Mouse (Mus musculus): ENCODE results near the gene Runx3.
"Not testable (repeated sequence)": the region's sequence is repeated elsewhere in the genome, so short reads cannot be mapped to it uniquely, and the experiment has no call there.

The Runx3 gene

DNA sequence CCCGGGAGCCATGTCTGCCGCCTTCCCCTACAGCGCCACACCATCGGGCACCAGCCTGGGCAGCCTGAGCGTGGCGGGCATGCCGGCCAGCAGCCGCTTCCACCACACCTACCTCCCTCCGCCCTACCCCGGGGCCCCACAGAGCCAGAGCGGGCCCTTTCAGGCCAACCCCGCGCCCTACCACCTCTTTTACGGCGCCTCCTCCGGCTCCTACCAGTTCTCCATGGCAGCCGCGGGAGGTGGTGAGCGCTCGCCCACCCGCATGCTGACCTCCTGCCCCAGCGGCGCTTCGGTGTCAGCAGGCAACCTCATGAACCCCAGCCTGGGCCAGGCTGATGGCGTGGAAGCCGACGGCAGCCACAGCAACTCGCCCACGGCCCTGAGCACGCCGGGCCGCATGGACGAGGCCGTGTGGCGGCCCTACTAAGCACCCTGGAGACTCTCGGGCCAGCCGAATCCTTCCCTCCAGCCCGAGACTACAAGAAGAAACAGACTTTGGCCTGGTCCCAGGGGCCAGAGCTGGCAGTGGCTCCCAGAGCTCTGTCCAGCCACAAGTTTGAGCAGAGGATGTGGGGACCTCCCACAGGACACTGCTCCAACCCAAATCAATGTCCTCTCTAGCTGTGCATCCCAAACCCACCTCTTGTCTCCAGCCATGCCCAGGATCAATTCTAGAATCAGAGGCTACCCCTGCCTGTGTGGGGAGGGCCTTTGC is 55.1 kb downstream of the Runx3 start:
- DNase-seq, result peak; percentile 68

DNA sequence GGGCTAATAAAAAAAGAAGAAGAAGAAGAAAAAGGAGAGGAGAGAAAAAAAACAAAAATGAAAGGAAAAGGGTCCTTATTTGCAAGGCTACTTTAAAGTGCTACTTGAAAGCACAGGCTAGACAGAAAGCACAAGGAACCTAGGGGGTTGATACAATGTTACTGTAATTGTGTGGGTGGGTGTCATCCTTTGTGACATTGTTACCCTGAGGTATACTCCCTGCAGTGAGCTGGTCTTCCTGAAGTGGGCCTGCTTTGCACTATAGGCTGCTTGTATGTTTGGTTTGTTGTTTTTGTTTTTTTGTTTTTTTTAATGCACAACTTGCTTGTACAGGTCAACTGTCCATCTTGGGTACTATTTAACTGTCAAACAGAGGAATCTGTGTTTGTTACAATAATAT is 57.1 kb downstream of the Runx3 start:
- DNase-seq, result no peak

DNA sequence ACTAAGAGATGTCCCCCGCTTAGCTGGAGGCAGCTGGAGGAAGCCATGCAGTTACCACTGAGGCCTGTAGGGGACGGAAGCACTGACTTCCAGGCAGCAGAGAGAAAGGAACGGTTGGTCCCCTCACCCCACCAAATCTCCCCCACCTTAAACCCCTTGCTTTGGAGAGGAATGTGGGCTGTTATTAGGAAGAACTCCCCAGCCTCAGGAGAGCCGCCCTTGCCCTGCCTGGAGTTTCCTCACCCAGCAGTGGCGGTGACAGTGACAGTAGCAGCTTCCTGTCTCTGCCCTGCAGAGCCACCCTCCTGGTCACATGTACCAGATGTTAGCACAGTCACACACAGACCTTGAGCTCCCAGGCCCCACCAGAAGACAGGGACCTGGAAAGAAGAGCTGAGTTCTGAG is 58.6 kb downstream of the Runx3 start:
- peak; percentile 48 for DNase-seq

DNA sequence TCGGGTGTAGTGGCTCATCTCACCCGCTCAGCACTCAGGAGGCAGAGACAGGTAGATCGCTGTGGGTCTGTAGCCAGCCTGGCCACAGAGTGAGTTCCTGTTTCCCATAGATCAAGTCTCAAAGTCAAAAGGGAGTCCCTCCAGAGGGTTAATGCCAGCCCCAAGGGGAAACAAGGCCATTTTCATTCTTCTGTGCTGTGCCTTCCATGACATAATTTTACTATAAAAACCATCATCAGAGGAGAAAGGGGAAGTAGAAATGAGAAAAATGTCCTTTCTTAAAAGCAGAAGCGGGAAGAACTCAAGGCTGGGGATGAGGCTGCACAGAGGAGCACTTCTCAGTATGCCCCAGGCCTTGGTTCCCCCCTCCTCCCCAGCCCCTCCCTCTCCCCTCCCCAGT is 61.4 kb downstream of the Runx3 start:
- no peak for DNase-seq

DNA sequence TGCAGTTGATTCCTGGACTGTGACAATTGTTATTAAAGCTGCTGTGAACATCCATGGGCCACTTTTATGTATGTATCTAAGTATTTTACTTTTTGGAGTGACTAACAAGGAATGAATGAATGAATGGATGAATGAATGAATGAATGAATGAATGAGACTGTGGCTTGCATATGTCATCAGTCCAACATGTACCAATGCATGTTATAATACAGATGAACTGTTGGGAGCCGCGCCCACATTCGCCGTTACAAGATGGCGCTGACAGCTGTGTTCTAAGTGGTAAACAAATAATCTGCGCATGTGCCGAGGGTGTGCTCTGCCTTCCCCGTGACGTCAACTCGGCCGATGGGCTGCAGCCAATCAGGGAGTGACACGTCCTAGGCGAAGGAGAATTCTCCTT is 63.8 kb downstream of the Runx3 start:
- not testable (repeated sequence) for DNase-seq

DNA sequence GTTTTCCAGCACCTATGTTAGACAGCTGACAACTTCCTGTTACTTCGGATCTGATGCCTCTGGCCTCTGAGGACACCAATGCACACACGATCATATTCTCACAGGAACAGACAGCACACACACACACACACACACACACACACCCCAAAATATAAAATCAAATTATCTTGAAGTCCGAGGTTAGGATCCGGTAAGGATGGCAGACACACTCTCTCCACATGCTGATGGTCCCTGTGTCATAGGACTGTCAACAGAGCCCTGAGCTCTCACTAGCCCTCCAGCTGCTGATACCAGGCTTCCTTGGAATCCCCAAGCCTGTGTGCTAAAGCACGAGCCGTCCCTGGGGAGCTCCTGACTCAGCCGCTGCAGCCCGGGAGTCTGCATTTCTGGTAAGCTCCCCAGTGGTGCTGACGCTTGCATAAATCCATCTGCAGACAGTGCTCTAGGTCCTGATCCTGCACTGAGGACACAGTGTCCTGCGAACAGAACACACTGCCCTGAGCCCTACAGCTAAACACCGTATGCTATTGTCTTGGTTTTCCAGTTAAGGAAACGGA is 69.1 kb downstream of the Runx3 start:
- DNase-seq, result no peak

DNA sequence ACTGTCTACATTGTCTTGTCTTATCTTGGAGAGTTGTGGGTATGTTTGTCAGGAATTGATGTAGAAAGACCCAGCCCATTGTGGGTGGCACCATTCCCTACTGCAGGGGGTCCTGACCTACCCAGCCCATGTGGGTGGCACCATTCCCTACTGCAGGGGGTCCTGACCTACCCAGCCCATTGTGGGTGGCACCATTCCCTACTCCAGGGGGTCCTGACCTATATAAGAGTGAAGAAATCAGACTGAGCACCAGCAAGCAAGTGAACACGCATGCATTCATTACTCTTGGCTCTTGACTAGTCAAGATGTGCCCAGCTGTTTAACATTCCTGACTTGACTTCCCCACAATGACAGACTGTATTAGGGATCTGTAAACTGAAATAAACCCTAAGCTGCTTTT is 69.9 kb downstream of the Runx3 start:
- DNase-seq, result no peak

DNA sequence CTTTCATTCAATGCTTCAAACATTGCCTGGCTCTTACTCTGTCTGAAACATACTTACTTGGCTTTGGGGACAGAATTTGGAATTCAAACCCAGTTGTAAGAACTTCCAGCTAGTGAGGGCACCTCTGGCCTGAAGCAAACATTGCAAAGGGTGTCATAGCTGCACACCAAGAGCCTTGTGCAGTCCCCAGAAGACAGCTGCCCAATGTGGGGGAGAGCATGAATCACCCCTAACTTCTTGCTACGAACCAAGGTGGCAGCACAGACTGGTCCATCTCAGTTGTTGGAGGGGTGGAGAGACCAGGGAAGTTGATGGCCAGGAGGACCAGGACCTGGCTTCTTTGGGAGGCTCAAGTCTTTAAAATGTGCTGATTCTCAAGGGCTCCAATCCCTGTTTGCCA is 70.7 kb downstream of the Runx3 start:
- no peak for DNase-seq

DNA sequence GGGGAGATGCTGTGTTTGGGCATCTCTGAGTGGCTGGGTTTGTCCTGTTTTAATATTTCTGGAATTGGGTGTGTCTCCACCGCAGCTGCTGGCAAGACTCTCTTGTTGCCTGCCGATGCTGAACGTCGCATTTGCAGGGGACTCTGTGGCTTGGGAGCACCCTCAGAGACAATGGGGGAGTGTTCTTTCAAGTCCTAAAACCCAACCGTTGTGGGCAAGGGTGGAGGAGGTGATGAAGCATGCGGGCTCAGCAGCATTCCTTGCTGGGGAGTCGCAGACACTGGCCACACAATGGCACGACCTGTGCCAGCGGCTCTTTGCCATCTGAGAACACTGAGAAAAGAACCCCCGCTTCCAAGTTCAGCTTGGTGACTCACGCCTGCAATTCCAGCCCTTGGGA is 71.2 kb downstream of the Runx3 start:
- no peak for DNase-seq

DNA sequence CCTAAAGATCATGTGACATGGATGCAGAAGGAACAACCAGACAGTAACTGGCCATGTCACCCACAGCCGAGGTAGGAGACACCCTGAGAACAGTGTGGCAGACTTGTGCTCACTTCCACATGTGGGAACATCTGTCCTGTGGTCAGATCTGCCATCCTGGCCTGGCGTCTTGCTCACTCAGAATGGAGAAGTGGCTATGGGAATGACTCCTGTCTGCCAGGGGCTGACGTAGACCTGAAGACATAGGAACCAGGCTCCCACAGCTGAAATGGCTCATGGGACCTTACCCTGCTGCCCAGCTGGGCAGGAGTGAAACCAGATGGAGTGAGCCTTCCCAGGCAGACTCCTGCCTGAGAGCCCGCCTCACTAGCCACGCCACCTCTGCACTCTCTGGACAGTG is 72.4 kb downstream of the Runx3 start:
- no peak for DNase-seq

DNA sequence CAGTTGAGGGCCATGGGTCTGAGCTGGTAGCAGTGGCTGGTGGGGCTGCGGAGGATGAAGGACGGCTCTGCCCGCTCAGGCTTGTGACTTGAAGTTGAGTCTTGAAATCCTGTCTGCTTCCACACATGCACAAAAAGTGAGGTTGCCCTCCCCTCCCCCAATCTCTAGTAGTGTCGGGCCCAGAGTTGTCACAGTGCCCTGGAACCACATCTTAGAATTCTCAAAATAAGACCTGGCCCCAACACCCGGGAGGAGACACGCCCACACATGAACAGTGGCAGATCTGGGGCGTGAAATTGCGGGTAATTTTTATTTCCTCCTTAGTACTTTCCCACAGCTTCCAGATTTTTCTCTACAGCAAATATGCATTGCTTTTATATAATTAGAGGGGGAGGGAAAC is 77.4 kb downstream of the Runx3 start:
- no peak for DNase-seq

DNA sequence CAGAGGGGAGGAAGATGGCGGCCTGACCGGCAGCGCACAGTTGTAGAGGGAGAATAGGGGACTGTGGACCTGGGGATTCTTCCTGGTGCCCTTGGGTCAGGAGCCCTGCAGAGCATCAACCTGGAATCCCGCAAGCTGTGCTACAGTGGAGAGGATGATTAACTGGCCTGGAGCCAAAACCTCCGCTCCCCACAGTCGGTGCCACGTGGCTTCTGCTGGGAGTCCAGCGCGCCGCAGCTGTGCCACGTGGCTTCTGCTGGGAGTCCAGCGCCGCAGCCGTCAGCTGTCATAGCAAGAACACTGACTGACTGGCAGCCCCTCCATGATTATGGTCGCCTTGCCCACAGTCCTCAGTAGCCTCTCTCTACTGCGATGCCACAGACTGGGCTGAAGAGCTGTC is 81.3 kb downstream of the Runx3 start:
- DNase-seq, result peak; percentile 55

DNA sequence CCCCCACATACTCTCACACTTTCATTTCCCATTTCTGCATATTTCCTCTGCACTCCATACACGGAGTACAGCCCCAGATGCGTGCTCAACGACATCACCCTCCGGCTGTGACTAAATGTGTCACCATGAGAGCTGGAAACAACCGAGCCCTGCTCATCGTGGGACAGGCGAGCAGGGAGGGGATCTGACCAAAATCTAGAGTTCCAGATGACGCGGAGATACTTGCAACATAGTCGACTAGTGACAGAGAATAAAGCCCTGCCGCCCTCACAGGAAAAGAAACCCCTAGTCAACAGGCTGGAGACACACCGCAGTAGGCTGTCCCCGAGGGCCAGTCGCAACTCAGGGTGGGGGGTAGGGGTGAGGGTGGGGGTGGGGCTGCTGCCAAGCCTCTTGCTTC is 82.8 kb downstream of the Runx3 start:
- peak; percentile 30 for DNase-seq

DNA sequence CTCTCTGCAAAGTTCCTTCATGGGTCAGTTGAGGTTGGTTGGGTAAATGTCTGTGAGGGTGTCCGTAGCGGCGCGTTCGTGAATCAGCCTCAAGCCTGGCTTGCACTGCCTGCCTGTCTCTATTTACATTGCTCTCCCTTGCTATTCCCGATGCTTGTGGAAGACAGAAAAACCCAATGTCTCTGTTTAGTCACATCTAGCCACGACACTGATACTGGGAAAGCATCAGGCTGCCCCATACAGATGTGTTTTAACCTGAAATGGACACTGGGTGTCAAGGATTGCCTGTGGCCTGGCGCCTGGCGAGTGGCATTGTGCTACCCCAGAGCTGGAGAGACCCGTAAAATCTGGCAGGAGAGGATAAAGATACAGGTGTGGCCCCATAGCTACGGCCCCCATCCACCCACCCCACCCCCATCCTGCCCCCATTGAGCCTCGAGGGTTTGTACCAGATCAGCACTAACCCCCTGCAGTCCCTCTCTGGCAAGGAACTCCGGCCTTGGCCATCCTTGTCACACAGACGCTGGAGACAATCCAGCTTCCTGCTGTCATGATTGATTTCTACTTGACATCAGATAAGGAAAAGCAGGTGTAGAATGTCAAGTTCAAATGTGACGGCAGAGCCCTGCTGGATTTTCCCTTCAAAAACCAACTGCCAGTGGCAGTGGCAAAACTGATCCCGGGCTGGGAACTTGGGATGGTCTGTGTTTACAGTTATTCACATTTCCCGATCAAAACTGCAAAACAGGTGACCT is 83.5 kb downstream of the Runx3 start:
- peak; percentile 24 for DNase-seq

DNA sequence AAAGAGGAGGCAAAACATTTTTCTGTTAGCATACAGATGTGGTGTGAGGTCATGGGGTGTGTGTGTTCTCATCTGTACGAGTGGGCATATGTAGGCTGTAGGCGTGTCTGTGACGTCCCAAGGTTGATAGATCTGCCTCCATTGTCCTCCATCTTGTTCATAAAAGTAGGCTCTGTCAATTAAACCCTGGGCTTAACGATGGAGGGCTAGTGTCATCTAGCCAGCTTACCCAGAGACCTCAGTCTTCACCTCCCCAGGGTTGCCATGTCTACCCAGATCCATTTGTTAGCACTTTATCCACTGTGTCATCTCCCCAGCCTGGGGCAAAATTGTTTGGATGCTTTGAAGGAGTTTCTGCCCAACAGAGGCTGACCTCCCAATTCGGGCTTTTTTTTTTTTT is 84.2 kb downstream of the Runx3 start:
- DNase-seq, result no peak

DNA sequence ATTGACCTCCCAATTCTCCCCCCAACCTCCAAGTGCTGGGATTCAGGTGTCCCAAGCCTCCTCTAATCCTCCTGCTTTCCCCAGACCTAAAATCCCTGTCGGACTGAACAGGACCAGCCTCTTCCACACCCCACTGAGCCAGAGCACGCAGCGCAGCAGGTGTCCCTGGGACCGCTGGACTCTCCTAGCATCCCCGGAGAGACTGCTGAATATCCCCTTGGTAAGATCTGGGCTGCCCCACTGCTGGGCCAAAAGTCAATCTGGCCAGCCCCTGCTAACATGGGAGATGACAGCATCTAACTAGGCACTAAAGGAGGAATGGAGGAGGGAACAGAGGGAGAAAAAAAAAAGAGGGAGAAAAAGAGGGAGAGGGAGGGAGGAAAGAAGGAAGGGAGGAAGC is 84.8 kb downstream of the Runx3 start:
- DNase-seq, result no peak

DNA sequence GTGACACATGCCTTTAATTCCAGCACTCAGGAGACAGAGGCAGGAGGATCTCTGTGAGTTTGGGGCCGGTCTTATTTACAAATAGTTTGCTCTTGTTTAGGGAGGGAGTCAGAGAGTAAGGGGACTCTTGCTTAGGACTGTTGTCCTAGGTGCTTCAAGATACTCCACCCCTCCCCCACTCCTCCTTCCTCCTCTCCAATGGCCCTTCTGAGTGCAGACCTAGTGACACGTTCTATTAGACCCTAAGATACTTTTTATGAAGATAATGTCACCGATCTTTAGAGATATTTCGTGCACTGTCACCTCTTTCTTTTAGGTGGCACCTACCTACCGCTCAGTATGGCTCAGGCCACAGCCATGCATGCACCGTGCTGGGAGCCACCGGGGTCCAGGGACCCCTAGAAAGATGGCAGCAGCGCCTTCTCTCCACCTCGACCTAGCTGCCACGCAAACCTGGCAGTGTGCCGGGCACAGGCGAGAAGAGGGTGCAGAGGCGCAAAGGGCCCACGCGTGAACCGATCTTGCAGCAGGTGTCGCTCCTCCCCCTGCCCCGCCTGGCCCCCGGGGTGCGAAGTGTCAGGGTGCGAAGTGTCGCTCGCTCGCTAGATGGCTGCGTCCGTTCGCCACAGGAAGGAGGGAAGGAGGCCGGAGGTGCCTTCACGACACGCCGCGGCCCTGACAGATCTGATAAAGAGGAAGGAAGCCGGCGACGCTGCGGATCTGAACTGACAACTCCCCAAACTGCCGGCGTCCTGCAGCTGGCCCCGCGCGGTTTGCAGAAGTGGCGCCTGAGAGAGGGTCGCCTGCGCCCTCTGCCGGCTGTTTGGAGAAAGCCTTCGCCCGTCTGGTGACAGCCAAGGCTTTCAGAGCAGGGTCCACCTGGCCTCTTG is 85.5 kb downstream of the Runx3 start:
- peak; percentile 90 for DNase-seq

DNA sequence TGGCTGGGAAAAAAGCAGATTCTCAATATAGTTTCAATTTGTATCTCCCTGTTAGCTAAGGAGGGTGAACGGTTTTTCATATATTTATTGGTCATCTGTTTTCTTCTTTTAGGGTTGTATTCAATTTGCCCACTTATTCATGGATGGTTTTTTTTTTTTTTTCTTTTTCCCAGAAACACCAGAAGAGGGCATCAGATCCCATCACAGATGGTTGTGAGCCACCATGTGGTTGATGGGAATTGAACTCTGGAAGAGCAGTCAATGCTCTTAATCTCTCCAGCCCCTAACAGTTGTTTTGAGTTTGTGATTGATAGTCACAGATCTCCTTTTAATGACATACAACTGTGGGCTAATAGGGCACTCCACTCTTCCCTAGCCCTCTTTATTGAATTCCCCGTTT is 89.4 kb downstream of the Runx3 start:
- DNase-seq, result no peak

DNA sequence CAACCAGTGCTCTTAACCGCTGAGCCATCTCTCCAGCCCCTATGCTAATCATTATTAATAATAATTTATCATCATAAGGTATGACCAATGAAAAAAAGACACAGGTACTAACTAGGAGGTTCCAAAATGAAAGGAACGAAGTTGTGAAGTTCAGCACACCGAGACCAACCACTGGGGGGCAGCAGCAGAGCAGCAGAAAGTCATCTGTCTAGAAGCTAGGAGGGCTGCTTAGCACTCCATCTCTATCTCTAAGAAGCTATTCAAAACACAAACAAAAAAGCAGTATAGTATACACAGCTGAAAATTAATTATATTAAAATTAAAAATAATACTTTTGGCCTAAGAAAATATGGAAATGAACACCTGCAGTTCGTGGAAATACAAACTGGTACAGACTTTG is 99.2 kb downstream of the Runx3 start:
- DNase-seq, result peak; percentile 69

DNA sequence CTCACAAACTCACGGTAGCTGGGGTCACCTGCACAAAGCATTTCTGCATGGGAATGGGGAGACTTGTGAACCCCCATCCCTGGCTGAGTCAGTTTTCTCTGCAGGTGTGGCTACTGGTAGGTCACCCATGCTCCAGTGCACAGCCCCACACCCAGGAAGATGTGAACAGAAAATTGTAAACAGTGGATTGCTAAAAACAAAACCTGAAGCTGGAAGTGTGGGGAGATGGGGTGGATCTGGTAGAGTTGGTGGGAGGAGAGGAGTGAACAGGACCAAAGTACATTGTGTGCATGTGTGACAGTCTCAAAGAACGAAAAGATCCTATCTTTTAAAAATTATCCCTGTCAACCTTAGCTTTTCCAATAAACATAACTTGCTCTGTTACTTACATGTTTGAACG is 100.2 kb downstream of the Runx3 start:
- DNase-seq, result no peak

DNA sequence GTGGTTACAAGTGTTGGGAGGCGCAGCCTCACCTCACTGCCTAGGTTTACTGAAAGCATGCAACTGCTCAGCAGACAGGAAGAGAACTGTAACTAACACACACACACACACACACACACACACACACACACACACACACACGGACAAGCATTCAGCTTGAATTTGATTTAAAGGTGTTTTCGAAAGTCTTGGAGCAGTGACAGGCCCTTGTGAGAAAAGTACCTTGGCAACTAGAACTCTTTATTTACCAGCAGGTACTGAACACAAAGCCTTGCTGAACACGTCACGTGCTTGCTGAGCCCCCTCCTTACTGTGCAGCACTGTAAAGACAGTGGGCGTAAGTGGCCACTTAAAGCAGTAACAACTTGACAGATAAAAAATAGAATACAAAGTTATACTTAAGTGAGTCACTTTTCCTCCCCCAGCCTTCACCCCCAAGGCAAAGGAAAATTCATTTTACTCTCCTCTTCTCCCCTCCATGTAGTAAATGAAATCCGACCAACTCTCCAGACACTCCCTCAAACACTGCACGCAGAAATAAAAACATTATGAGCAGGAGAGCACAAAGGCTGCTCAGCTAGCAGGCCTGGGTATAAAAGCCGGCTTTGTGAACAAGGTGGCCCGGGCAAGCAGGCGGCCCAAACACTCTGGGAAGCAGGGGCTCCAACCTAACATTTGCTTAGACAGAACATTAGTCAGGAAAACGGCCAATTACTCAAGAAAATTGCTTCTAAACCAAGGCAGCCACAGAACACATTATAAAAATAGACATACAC is 101.4 kb downstream of the Runx3 start:
- no peak for DNase-seq

DNA sequence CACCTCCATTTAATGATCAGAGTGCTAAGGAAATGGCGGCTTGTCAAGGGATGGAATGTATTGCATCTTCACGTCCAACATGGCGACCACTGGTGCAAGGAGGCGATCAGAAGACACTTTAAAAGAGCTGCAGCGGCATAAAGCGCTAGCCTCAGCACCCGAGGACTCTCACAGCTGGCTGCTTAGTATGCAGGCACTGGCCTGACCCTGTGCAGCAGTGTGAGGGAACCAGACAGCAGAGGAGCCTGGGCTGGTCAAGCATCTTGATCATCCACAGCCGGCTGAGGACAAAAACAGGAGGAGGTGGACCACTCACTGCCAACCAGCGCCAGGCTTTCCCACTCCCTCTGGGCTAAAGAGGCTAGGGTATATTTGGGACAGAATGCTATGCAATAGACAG is 103.4 kb downstream of the Runx3 start:
- DNase-seq, result no peak

All from retina, postnatal 1 day (tissue).